13 mouse cellular contexts compared by ENCODE assay signal in the genomic region with DNA sequence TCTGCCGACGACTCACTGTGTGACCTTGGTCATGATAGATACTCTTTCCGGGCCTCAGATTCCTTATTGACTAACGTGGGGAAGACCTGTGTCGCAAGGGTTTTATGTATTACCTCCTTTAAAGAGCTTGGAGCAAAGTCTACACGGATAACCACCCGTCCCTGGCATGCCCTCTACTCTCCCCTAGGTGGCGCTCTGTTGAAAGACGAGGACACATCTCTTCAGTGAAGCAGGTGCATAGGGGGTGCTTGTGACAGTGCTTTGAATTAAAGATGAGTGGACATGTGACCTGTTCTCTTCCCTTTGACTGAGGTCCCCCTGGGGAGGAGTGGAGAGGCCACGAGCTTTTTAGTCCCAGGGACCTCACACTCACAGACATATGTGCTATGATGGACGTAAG.
DNase-seq lines count a peak whose midpoint lies in the region; ATAC-seq and TF ChIP-seq lines count a peak whose summit lies in the region.
"Had no signal": no experiment of that assay in that cellular context is flagged by ENCODE, and none has a peak within 500 bp of the region (broad histone marks: within the 10 kb centered on the region; RNA-seq: fewer than 3 reads in every experiment).

No protein-coding gene starts in this region.

- no peak overlapping the region for H3K4me3 ChIP-seq in heart, adult 2 months
- H3K4me3 ChIP-seq in liver, postnatal 0 days (ENCODE audit: low read depth, low read length): no peak overlapping the region
- H3K4me3 ChIP-seq in liver, embryonic 12.5 days: no peak overlapping the region
- H3K4me3 ChIP-seq: forebrain, embryonic 10.5 days; heart, embryonic 12.5 days; neural tube, embryonic 12.5 days had no signal

- no peak overlapping the region for H3K27ac ChIP-seq in heart, adult 2 months
- H3K27ac ChIP-seq in liver, postnatal 0 days (ENCODE audit: low read depth): no peak overlapping the region
- no peak overlapping the region for H3K27ac ChIP-seq in liver, embryonic 12.5 days
- H3K27ac ChIP-seq: forebrain, embryonic 10.5 days; macrophage; neural tube, embryonic 12.5 days had no signal

- no peak overlapping the region for H3K9ac ChIP-seq in heart, adult 2 months (ENCODE audit: low read depth, low read length)
- no peak overlapping the region for H3K9ac ChIP-seq in liver, postnatal 0 days (replicated peaks)
- no peak overlapping the region for H3K9ac ChIP-seq in liver, embryonic 12.5 days
- H3K9ac ChIP-seq: heart, embryonic 12.5 days; neural tube, embryonic 12.5 days had no signal

- no peak overlapping the region for H3K4me2 ChIP-seq in liver, postnatal 0 days (ENCODE audit: low read depth, low read length)
- H3K4me2 ChIP-seq in liver, embryonic 12.5 days: no peak overlapping the region
- H3K4me2 ChIP-seq: heart, embryonic 12.5 days; neural tube, embryonic 12.5 days had no signal

- DNase-seq in heart, adult 2 months: no peak
- DNase-seq in heart, postnatal 10 days: no peak
- DNase-seq in liver, postnatal 0 days: no peak
- peak; percentile 76 for DNase-seq in R1 (ENCODE audit: low read depth, low spot score)
- DNase-seq in brain, adult 2 months (ENCODE audit: low read depth, low spot score): peak; percentile 43
- no peak for DNase-seq in urinary bladder, postnatal 36 days (ENCODE audit: low spot score in 2 of 2)

- peak; percentile 36 for TF ChIP-seq CTCF in heart, adult 2 months (IDR thresholded peaks at IDR 0.05)
- TF ChIP-seq CTCF in liver, postnatal 0 days (IDR thresholded peaks at IDR 0.05; ENCODE audit: low read depth): peak; percentile 29

- TF ChIP-seq POLR2A in heart, adult 2 months (IDR thresholded peaks at IDR 0.05; ENCODE audit: insufficient read depth, low read depth, low read length): no peak

- no peaks in the 10 kb centered on the region for H3K36me3 ChIP-seq in heart, adult 2 months (ENCODE audit: control insufficient read depth, insufficient read depth, low read length)
- H3K36me3 ChIP-seq in liver, postnatal 0 days (replicated peaks; ENCODE audit: insufficient read depth, low read length): no peaks in the 10 kb centered on the region
- no peaks in the 10 kb centered on the region for H3K36me3 ChIP-seq in liver, embryonic 12.5 days
- H3K36me3 ChIP-seq: forebrain, embryonic 10.5 days; heart, embryonic 12.5 days; neural tube, embryonic 12.5 days had no signal

- ATAC-seq in liver, postnatal 0 days: no peak
- no peak for ATAC-seq in liver, embryonic 12.5 days
- ATAC-seq in megakaryocyte progenitor cell, adult 5-6 weeks (replicated peaks; ENCODE audit: poor library complexity): no peak
- ATAC-seq: inflammation-experienced regulatory T-cells, adult 6 months had no signal

- WGBS in heart, adult 2 months: 54% methylated on average over 11 of the region's 11 CpGs
- 47% methylated on average over 11 of the region's 11 CpGs for WGBS in liver, postnatal 0 days (ENCODE audit: insufficient replicate concordance)
- WGBS in liver, embryonic 12.5 days (ENCODE audit: insufficient replicate concordance): 46% methylated on average over 11 of the region's 11 CpGs

- H3K4me1 ChIP-seq in heart, adult 2 months (ENCODE audit: control insufficient read depth, insufficient read depth, low read length): no peaks in the 10 kb centered on the region
- H3K4me1 ChIP-seq in liver, postnatal 0 days (ENCODE audit: insufficient read depth): no peaks in the 10 kb centered on the region
- H3K4me1 ChIP-seq in liver, embryonic 12.5 days: no peaks in the 10 kb centered on the region
- H3K4me1 ChIP-seq: heart, embryonic 12.5 days had no signal

- no peaks in the 10 kb centered on the region for H3K79me2 ChIP-seq in heart, adult 2 months (replicated peaks; ENCODE audit: control insufficient read depth, insufficient read depth, low read length)

- peaks cover 6% of the 10 kb centered on the region; the same call in 1 of the 2 replicates for H3K9me3 ChIP-seq in liver, postnatal 0 days (ENCODE audit: low read length)
- 0 out of 2 replicates have a peak, but pooled peaks cover 11% of the 10 kb centered on the region for H3K9me3 ChIP-seq in liver, embryonic 12.5 days (replicated peaks)

- H3K27me3 ChIP-seq in heart, adult 2 months (ENCODE audit: control insufficient read depth, insufficient read depth, low read length): no peaks in the 10 kb centered on the region
- H3K27me3 ChIP-seq in liver, postnatal 0 days (ENCODE audit: insufficient read depth, low read length): no peaks in the 10 kb centered on the region
- H3K27me3 ChIP-seq in liver, embryonic 12.5 days (replicated peaks): no peaks in the 10 kb centered on the region
- H3K27me3 ChIP-seq: heart, embryonic 12.5 days; neural tube, embryonic 12.5 days had no signal

- intact Hi-C loops in heart, adult 2 months (cut with DNase I): no loop called here
- intact Hi-C loops in heart, postnatal 10 days (cut with DNase I): no loop called here

- TF ChIP-seq EP300 in heart, adult 2 months (IDR thresholded peaks at IDR 0.05; ENCODE audit: insufficient read depth, low read depth, low read length): no peak
- TF ChIP-seq EP300 in liver, postnatal 0 days (IDR thresholded peaks at IDR 0.05; ENCODE audit: low read depth): no peak

Comparison
In these comparisons a context has a peak if more than half of its experiments do, and no peak if none do; other contexts are left out.
1. DNase-seq: peak in R1 (single experiment) and brain, adult 2 months (single experiment); none in heart, adult 2 months (0 of 2), heart, postnatal 10 days (0 of 2), liver, postnatal 0 days (single experiment) and urinary bladder, postnatal 36 days (0 of 2).